Mouse (Mus musculus): Measurements from ENCODE around the gene Gtf2a1.
A peak's percentile ranks its signal among the peaks of the same experiment; 100 is the strongest.

DNA sequence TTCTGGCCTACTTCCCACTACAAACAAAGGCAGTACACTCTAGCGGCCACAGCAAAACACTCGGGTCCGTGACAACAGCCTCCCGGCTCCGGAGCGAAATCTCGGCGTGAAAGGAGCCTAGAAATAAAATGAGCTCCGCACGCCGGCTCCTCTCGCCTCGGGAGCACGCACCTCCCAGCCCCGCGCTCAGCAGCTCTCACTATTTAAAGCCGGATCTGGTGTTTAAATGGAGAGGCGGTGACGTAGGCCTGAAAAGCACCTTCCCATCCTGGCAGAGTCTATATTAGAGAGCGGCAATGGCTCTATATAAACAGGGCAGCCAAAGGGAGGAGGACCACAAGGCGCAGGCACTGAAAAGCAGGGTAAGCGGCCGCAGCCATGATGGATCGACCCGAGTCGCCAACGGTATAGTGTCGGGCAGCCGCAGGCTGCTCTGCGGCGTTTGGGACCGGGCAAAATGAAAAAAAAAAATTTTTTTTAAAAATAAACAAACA lies 2.1 kb downstream of the Gtf2a1 start:
- TF ChIP-seq CTCF (IDR thresholded peaks at IDR 0.05; ENCODE audit: borderline replicate concordance, insufficient read depth, low read length), result no peak
- peak; percentile 98 for TF ChIP-seq POLR2A (IDR thresholded peaks at IDR 0.05; ENCODE audit: low read depth, low read length)
